In genomic region chr17:23539608-23540007, GRCm38 (mm10) we compare ENCODE assay signal across 12 mouse cellular contexts. TPM values are rescaled to one million over a fixed set of nuclear protein-coding genes. Genes with fewer than 3 reads are reported as not detected.
"Had no signal": no experiment of that assay in that cellular context is flagged by ENCODE, and none has a peak within 500 bp of the region (broad histone marks: within the 10 kb centered on the region; RNA-seq: fewer than 3 reads in every experiment).

No protein-coding gene starts in this region.

- H3K9me3 ChIP-seq: limb, embryonic 13.5 days; midbrain, embryonic 12.5 days; stomach, embryonic 15.5 days had no signal

- H3K4me3 ChIP-seq: limb, embryonic 13.5 days; midbrain, embryonic 12.5 days had no signal

- H3K36me3 ChIP-seq: limb, embryonic 13.5 days; midbrain, embryonic 12.5 days; stomach, embryonic 15.5 days had no signal

- H3K27ac ChIP-seq: limb, embryonic 13.5 days; midbrain, embryonic 12.5 days; stomach, embryonic 15.5 days had no signal

- H3K9ac ChIP-seq: limb, embryonic 13.5 days; lung, embryonic 14.5 days; midbrain, embryonic 12.5 days; stomach, embryonic 15.5 days had no signal

- DNase-seq: kidney, adult 18-20 months; kidney, postnatal 25 days; layer of hippocampus, postnatal 36 days; lung, embryonic 14.5 days; lung, postnatal 10 days; lung, postnatal 4 days; right cerebral cortex, postnatal 4 days; spleen, adult 18-20 months had no signal

RNA-seq across cellular contexts. Expression of gene Zfp13, which starts 59.7 kb away (rescaled TPM):
- total RNA-seq: neutrophil, adult 5-6 weeks had no signal
